Mouse (Mus musculus) lung, postnatal 0 days (tissue): ENCODE data around the gene Slc2a9.

Source experiments
- CTCF ChIP-seq: IDR thresholded peaks from 2 replicates; pipeline ENCODE4 v1.5.1; 2016; ENCODE audit warnings: antibody characterized with exemption, mild to moderate bottlenecking
- EP300 ChIP-seq: IDR thresholded peaks from 2 replicates; pipeline ENCODE4 v1.6.1; 2016; ENCODE audit warnings: antibody characterized with exemption, mild to moderate bottlenecking, control low read depth

DNA sequence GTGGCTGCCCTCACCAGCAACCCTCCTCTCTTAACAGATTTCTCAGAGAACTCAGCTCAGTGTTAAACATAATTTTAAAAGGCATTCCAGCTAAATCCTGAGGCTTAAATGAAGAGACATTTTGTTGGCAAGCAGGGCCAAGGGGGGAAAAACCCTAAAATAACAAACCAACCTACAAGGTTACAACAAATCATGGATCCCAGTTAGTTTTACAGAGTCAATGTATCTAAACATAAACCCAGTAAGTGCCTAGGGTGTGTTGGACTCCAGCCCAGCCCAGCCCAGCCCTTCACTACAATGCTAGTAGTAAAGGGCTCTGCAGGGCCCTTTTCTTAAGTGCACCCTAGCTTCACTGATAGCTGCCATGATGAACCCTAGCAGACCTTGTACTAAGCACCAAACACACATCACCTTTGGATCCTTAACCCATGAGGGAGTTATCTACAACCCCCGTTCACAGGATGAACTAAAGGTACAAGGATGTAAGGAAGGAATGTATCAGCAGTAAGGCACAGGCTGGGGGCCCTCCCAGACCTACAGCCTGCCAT, 47.4 kb upstream of the Slc2a9 start:
- no peak for TF ChIP-seq CTCF
- TF ChIP-seq EP300 = no peak
